Mouse (Mus musculus) ES-E14 (cell line): ENCODE results near the gene Npas3.

Experiments used
- CHD2 ChIP-seq: IDR thresholded peaks from 2 replicates; pipeline ENCODE4 v1.6.1; 2014; ENCODE audit warnings: mild to moderate bottlenecking, low read depth, low read length, inconsistent platforms
- MAFK ChIP-seq: IDR thresholded peaks from 2 replicates; pipeline ENCODE4 v1.6.1; 2014; ENCODE audit warnings: mild to moderate bottlenecking, low read depth, low read length, inconsistent platforms; ENCODE audit not compliant: insufficient read depth
- ZC3H11A ChIP-seq: IDR thresholded peaks from 2 replicates; pipeline ENCODE4 v1.6.1; 2012; ENCODE audit warnings: low read depth, mild to moderate bottlenecking, inconsistent platforms, low read length, borderline replicate concordance

- TF ChIP-seq CHD2 (no peak), MAFK (no peak), ZC3H11A (no peak)
These were observed 700.3 kb downstream of the Npas3 start for GRCm38 (mm10) chr12:53948826-53949225.
